Mouse (Mus musculus) cortical plate, adult 2 months (tissue): ENCODE measurements around the gene Gm43518. TPM values are rescaled to one million over a fixed set of nuclear protein-coding genes. Genes with fewer than 3 reads are reported as not detected.

Experiments used
- H3K27ac ChIP-seq: fragments of 200-500 bp; 2 replicates; pipeline ENCODE4 v1.5.1; 2012; ENCODE audit warnings: low read length, control low read depth, inconsistent platforms; ENCODE audit not compliant: insufficient read depth
- H3K4me1 ChIP-seq: fragments of 200-500 bp; 2 replicates; pipeline ENCODE4 v1.6.1; 2011; ENCODE audit warnings: low read length; ENCODE audit not compliant: control insufficient read depth, insufficient read depth
- H3K4me3 ChIP-seq: fragments of 200-500 bp; 2 replicates; pipeline ENCODE4 v1.5.1; 2011; ENCODE audit warnings: mild to moderate bottlenecking, low read length, control low read depth; ENCODE audit not compliant: insufficient read depth
- CTCF ChIP-seq: fragments of 200-500 bp; IDR thresholded peaks from 2 replicates; pipeline ENCODE4 v1.5.1; 2011; ENCODE audit warnings: mild to moderate bottlenecking, control low read depth, low read length; ENCODE audit not compliant: insufficient read depth; ENCODE audit errors: extremely low read depth
- POLR2A ChIP-seq: fragments of 200-500 bp; IDR thresholded peaks from 2 replicates; pipeline ENCODE4 v1.6.1; 2011; ENCODE audit warnings: mild to moderate bottlenecking, low read length, control low read depth; ENCODE audit not compliant: insufficient read depth; ENCODE audit errors: extremely low read depth
- polyA plus RNA-seq: library from polyadenylated mRNA; depleted of rRNA; stranded (reverse); fragments of >200 nt; gene quantifications from 2 replicates; pipeline ENCODE4 v1.2.3, GENCODE M21; 2012

Gm43518 gene
- polyA plus RNA-seq, 1 experiment, result 1.0 TPM

GRCm38 (mm10) chr5:123960129-123960528 lies 32.9 kb downstream of the Gm43518 start:
- no peak for TF ChIP-seq CTCF
- no peak for TF ChIP-seq POLR2A

GRCm38 (mm10) chr5:123961046-123961445 lies 33.8 kb downstream of the Gm43518 start:
- H3K4me3 ChIP-seq, result no peak overlapping the region
- no peak overlapping the region for H3K27ac ChIP-seq
- TF ChIP-seq CTCF (no peak), POLR2A (no peak)
- 0 out of 2 replicates have a peak, but pooled peaks cover 1% of the 10 kb centered on the region for H3K4me1 ChIP-seq

More at GRCm38 (mm10) chr5:123960129-123960528, 32.9 kb downstream of the Gm43518 start:
- H3K27ac ChIP-seq, result no peak overlapping the region
- H3K4me3 ChIP-seq, result no peak overlapping the region
- H3K4me1 ChIP-seq, result 0 out of 2 replicates have a peak, but pooled peaks cover 1% of the 10 kb centered on the region

- H3K4me3 ChIP-seq, result no peak overlapping the region
- no peak overlapping the region for H3K27ac ChIP-seq
- TF ChIP-seq POLR2A, result no peak
- no peak for TF ChIP-seq CTCF
- peaks cover under 1% of the 10 kb centered on the region; the same call in 1 of the 2 replicates for H3K4me1 ChIP-seq
Observed at GRCm38 (mm10) chr5:123964208-123964607, 37.0 kb downstream of the Gm43518 start.

- no peak for TF ChIP-seq CTCF
- TF ChIP-seq POLR2A, result no peak
- H3K4me1 ChIP-seq, result peaks cover 2% of the 10 kb centered on the region
- H3K27ac ChIP-seq, result no peak overlapping the region
Observed at GRCm38 (mm10) chr5:123966759-123967158, 39.5 kb downstream of the Gm43518 start.

GRCm38 (mm10) chr5:123968468-123968867 lies 41.2 kb downstream of the Gm43518 start:
- Histone ChIP-seq H3K4me1 (peaks cover 2% of the 10 kb centered on the region), H3K4me3 (no peak overlapping the region), H3K27ac (no peak overlapping the region)
- TF ChIP-seq POLR2A, result no peak

More at GRCm38 (mm10) chr5:123966759-123967158, 39.5 kb downstream of the Gm43518 start:
- no peak overlapping the region for H3K4me3 ChIP-seq

- TF ChIP-seq CTCF (no peak), POLR2A (no peak)
- no peak overlapping the region for H3K27ac ChIP-seq
Observed at GRCm38 (mm10) chr5:123969216-123969615, 42.0 kb downstream of the Gm43518 start.

GRCm38 (mm10) chr5:123970576-123970975 lies 43.4 kb downstream of the Gm43518 start:
- Histone ChIP-seq H3K4me3 (no peak overlapping the region), H3K4me1 (peaks cover 6% of the 10 kb centered on the region), H3K27ac (no peak overlapping the region)
- TF ChIP-seq CTCF (no peak), POLR2A (no peak)

More at GRCm38 (mm10) chr5:123969216-123969615, 42.0 kb downstream of the Gm43518 start:
- H3K4me1 ChIP-seq, result peaks cover 2% of the 10 kb centered on the region
- H3K4me3 ChIP-seq, result no peak overlapping the region

- Histone ChIP-seq H3K4me3 (no peak overlapping the region), H3K27ac (no peak overlapping the region), H3K4me1 (peaks cover 7% of the 10 kb centered on the region)
- no peak for TF ChIP-seq CTCF
- no peak for TF ChIP-seq POLR2A
Observed at GRCm38 (mm10) chr5:123972453-123972852, 45.2 kb downstream of the Gm43518 start.

- peak within 1 kb of the TSS; percentile 80 for H3K4me3 ChIP-seq
- 0 out of 2 replicates have a peak, but pooled peaks have one; percentile 36 for TF ChIP-seq POLR2A
- no peak for TF ChIP-seq CTCF
- H3K27ac ChIP-seq, result peak within 1 kb of the TSS; percentile 41; the same call in 1 of the 2 replicates
- H3K4me1 ChIP-seq, result peaks cover 7% of the 10 kb centered on the region
Observed at GRCm38 (mm10) chr5:123973299-123974178, 46.3 kb downstream of the Gm43518 start, which contains the start of gene Hip1r. Hip1r (plus strand) TSS chr5:123973628.

- TF ChIP-seq CTCF (no peak), POLR2A (no peak)
- H3K4me3 ChIP-seq, result peak overlapping the region; percentile 80
- H3K4me1 ChIP-seq, result peaks cover 7% of the 10 kb centered on the region
- peak overlapping the region; percentile 41; the same call in 1 of the 2 replicates for H3K27ac ChIP-seq
Observed at GRCm38 (mm10) chr5:123974179-123974485, 46.9 kb downstream of the Gm43518 start.
